ENCODE assay signal across 16 mouse cellular contexts in the genomic region with DNA sequence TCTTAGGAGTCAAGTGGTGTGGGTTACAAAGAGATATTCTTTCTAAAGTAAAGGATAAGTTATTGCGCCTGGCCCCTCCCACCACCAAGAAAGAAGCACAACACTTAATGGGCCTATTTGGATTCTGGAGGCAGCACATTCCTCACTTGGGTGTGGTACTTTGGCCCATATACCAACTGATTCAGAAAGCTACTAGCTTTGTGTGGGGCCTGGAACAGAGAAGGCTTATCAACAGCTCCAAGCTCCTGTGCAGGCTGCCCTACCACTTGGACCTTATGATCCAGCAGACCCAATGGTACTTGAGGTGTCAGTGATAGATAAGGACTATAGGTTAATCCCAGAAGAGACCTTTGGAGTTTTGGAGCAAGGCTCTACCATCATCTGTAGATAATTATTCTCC.
"Had no signal": no experiment of that assay in that cellular context is flagged by ENCODE, and none has a peak within 500 bp of the region (broad histone marks: within the 10 kb centered on the region; RNA-seq: fewer than 3 reads in every experiment).

No protein-coding gene starts in this region.

- DNase-seq: kidney, adult 11 months; kidney, adult 9 months; kidney, postnatal 4 days; left cerebral cortex, postnatal 4 days; lung, adult 2 months; lung, postnatal 10 days; right cerebral cortex, adult 18-20 months; right cerebral cortex, postnatal 25 days; thymus, adult 18-20 months; thymus, postnatal 25 days had no signal

- H3K4me1 ChIP-seq: limb, embryonic 13.5 days; midbrain, embryonic 13.5 days; neural tube, embryonic 15.5 days had no signal

- H3K27me3 ChIP-seq: limb, embryonic 13.5 days; midbrain, embryonic 13.5 days; neural tube, embryonic 15.5 days had no signal

- H3K4me2 ChIP-seq: limb, embryonic 13.5 days; midbrain, embryonic 13.5 days; neural tube, embryonic 15.5 days had no signal

- H3K36me3 ChIP-seq: limb, embryonic 13.5 days; midbrain, embryonic 13.5 days; neural tube, embryonic 15.5 days had no signal

- H3K9ac ChIP-seq: limb, embryonic 13.5 days; liver, embryonic 14.5 days; midbrain, embryonic 13.5 days; neural tube, embryonic 15.5 days had no signal

- H3K4me3 ChIP-seq: layer of hippocampus, adult 2 months; limb, embryonic 13.5 days; midbrain, embryonic 13.5 days; neural tube, embryonic 15.5 days had no signal

- H3K9me3 ChIP-seq: limb, embryonic 13.5 days; neural tube, embryonic 15.5 days had no signal

- ATAC-seq: midbrain, embryonic 13.5 days had no signal

- H3K27ac ChIP-seq: kidney, postnatal 0 days; layer of hippocampus, adult 2 months; limb, embryonic 13.5 days; liver, embryonic 14.5 days; midbrain, embryonic 13.5 days; neural tube, embryonic 15.5 days had no signal
